Mouse (Mus musculus): ENCODE measurements around the gene Hmcn1. TPM values are rescaled to one million over a fixed set of nuclear protein-coding genes. Genes with fewer than 3 reads are reported as not detected.

The Hmcn1 gene
- total and polyA plus RNA-seq, 2 experiments from 2014 or later, result 1.2 to 4.1 TPM

DNA sequence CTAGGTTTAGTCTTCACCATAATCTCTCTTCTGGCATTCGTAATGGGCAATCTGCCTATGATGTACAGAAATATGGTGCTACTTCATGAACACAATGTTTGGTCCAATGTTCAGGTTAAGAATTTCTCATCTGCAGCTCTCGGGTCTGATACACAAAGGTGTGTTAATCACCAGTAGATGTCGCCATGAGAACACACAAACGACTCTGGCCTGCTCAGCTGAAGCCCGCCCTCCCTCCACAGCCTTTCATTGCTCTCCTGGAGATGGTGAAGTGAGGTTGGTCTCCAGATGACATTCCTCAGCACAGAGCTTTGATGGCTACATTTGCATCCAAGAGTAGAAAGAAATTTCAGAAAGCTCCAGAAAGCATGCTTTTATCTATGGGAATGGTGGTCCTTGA, 453.0 kb downstream of the Hmcn1 start:
- Histone ChIP-seq H3K27ac (ENCODE audit: low read depth, low read length) (no peak overlapping the region), H3K27me3 (ENCODE audit: insufficient read depth, low read length) (no peaks in the 10 kb centered on the region), H3K36me3 (ENCODE audit: insufficient read depth) (no peaks in the 10 kb centered on the region), H3K9ac (no peak overlapping the region), H3K4me2 (ENCODE audit: low read depth) (no peak overlapping the region), H3K4me1 (ENCODE audit: insufficient read depth) (no peaks in the 10 kb centered on the region), H3K4me3 (ENCODE audit: low read depth, low read length) (no peak overlapping the region), H3K9me3 (ENCODE audit: low read length) (no peaks in the 10 kb centered on the region)
- WGBS, result 10% methylated on average over 5 of the region's 5 CpGs
- DNase-seq, result peak; percentile 85
- TF ChIP-seq CTCF (IDR thresholded peaks at IDR 0.05; ENCODE audit: low read depth), result peak; percentile 92
- peak; percentile 93 for ATAC-seq

DNA sequence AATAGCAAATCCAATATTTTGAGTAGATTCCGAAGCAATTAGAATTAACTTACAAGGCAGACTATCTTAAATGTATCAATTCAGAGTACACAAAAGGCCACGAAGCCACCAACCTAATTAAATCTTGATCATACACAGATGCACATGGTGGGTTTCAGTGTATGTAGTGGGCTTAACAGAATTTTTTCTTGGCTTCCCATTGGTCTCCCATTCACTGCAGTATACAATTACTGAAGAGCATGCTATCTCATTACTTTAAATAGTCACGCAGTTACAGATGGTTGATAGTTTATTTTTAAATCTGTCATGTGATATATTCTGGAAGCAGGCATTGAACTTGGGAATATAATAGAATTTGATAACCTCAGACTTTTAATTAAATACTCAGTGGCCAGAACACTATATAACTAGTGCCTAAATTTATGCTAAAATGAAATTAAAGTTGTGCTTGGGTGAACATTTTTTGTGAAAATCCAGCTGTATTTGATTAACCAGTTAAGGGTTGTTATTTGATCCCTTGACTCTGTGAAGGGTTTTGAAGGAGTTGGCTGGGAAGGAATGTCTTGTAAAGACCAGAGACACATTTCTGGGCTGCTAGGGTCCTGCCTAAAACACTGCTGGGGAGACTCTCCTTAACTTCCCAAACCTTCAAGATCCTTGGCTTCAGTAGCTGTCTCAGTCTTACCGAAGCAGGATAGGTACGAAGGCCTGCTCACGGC, 455.7 kb downstream of the Hmcn1 start:
- ATAC-seq (peak; percentile 34; the same call in 1 of the 2 replicates), DNase-seq (peak; percentile 9)
- WGBS, result 68% methylated on average over 6 of the region's 6 CpGs
- H3K27me3 ChIP-seq (ENCODE audit: insufficient read depth, low read length), result no peaks in the 10 kb centered on the region
- no peaks in the 10 kb centered on the region for H3K9me3 ChIP-seq (ENCODE audit: low read length)
- no peaks in the 10 kb centered on the region for H3K4me1 ChIP-seq (ENCODE audit: insufficient read depth)
- no peak overlapping the region for H3K27ac ChIP-seq (ENCODE audit: low read depth, low read length)
- no peak overlapping the region for H3K9ac ChIP-seq
- no peak for TF ChIP-seq CTCF (IDR thresholded peaks at IDR 0.05; ENCODE audit: low read depth)
- no peaks in the 10 kb centered on the region for H3K36me3 ChIP-seq (ENCODE audit: insufficient read depth)
- no peak overlapping the region for H3K4me2 ChIP-seq (ENCODE audit: low read depth)
- H3K4me3 ChIP-seq (ENCODE audit: low read depth, low read length), result no peak overlapping the region

DNA sequence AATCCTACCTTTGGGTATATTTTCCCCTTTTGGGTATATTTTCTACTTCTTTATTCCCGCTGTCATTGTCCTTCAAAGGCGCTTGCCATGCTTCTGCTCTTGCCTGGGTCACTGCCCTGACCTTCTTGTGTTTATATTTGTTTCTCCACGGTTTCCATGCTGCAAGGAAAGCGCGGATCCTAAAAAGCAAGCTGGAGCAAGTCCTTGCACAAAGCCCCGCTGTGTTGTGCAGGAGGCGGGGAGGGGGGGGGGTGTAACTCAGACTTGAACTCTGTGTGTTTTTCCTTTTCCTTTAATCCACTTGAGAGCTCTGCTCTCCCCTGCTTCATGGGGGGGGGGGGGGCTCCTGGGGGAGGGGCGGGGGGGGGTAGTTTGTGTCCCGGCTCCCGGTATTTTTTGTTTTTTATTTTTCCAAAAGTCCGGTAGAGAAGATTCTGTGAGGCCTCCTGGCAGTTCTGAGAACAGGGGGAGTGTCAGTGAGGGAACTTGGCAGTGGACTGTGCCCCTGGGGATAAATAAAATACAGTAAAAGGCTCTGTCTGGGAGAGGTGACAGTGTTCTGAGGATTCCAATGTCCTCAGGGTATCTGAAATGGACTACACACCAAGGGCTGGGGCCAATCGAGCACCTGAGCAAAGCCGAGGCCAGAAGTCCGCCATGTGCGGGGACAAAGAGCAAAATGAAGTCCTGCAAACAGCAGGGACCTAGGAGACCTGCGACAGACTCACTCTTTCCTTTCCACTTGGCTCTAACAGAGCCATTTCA, 457.3 kb downstream of the Hmcn1 start:
- H3K36me3 ChIP-seq (ENCODE audit: insufficient read depth), result no peaks in the 10 kb centered on the region
- no peak overlapping the region for H3K9ac ChIP-seq
- DNase-seq (no peak), ATAC-seq (0 out of 2 replicates have a peak, but pooled peaks have one; percentile 26)
- no peak for TF ChIP-seq CTCF (IDR thresholded peaks at IDR 0.05; ENCODE audit: low read depth)
- peak overlapping the region; percentile 5; the same call in 1 of the 2 replicates for H3K4me2 ChIP-seq (ENCODE audit: low read depth)
- H3K4me1 ChIP-seq (ENCODE audit: insufficient read depth), result no peaks in the 10 kb centered on the region
- no peaks in the 10 kb centered on the region for H3K9me3 ChIP-seq (ENCODE audit: low read length)
- H3K4me3 ChIP-seq (ENCODE audit: low read depth, low read length), result no peak overlapping the region
- H3K27me3 ChIP-seq (ENCODE audit: insufficient read depth, low read length), result no peaks in the 10 kb centered on the region
- H3K27ac ChIP-seq (ENCODE audit: low read depth, low read length), result no peak overlapping the region
- 30% methylated on average over 16 of the region's 16 CpGs for WGBS

DNA sequence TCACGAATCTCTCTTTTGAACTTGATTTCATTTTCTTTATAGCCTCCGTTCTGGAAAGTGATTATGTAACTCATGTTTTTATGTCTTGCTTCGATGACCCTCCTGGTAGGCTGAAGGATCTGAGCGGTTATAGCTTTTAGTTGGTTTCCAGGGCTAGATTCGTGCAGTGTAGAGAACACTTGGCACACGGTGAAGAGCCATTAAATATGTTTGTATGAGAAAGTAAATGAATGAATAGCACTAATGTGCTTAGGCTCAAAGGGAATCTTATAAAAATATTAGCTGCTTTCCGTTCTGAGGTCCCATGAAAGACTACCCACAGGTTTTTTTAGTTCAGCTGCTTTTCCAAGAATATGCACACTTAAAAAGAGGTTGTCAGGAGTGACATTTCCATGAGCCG, 458.6 kb downstream of the Hmcn1 start:
- Histone ChIP-seq H3K4me3 (ENCODE audit: low read depth, low read length) (no peak overlapping the region), H3K4me1 (ENCODE audit: insufficient read depth) (no peaks in the 10 kb centered on the region), H3K4me2 (ENCODE audit: low read depth) (no peak overlapping the region), H3K27ac (ENCODE audit: low read depth, low read length) (no peak overlapping the region), H3K36me3 (ENCODE audit: insufficient read depth) (no peaks in the 10 kb centered on the region), H3K27me3 (ENCODE audit: insufficient read depth, low read length) (no peaks in the 10 kb centered on the region), H3K9ac (no peak overlapping the region), H3K9me3 (ENCODE audit: low read length) (no peaks in the 10 kb centered on the region)
- 85% methylated on average over 8 of the region's 8 CpGs for WGBS
- DNase-seq (no peak), ATAC-seq (no peak)
- no peak for TF ChIP-seq CTCF (IDR thresholded peaks at IDR 0.05; ENCODE audit: low read depth)

DNA sequence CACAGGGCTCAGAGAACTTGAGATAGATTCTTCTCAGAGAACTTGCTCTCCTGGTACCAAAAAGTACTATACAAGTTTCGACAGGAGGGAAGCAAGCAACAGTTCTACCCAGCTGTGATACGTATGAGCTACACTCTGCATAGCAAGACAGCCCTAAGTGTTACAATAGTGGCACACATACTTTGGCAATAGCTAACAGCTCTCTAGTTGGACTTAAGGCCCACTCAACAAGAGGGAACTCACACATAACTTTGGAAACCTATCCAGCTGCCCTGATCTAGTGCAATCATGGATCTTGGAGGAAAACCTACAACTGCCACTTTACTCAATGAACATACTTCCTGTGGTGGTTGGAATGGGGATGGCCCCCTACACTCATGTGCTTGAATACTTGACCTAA, 480.2 kb downstream of the Hmcn1 start:
- Histone ChIP-seq H3K9me3 (ENCODE audit: low read length) (no peaks in the 10 kb centered on the region), H3K4me2 (ENCODE audit: low read depth) (no peak overlapping the region), H3K36me3 (ENCODE audit: insufficient read depth) (no peaks in the 10 kb centered on the region), H3K4me3 (ENCODE audit: low read depth, low read length) (no peak overlapping the region), H3K4me1 (ENCODE audit: insufficient read depth) (no peaks in the 10 kb centered on the region), H3K27me3 (ENCODE audit: insufficient read depth, low read length) (no peaks in the 10 kb centered on the region), H3K27ac (ENCODE audit: low read depth, low read length) (no peak overlapping the region), H3K9ac (no peak overlapping the region)
- DNase-seq, result no peak
- TF ChIP-seq CTCF (IDR thresholded peaks at IDR 0.05; ENCODE audit: low read depth), result no peak
- WGBS, result 96% methylated on average over 2 of the region's 2 CpGs
- ATAC-seq, result no peak

Other genes with a start within 250 kb of the Hmcn1 start
- gene Gm47985, start 189.1 kb upstream of the Hmcn1 start, total RNA-seq (2014; rRNA removed), result not detected in 2 replicates
- gene Gm47985, start 189.1 kb upstream of the Hmcn1 start, polyA plus RNA-seq (2015; fragmentation: Nextera tagmentation; extraction: Ambion mirVana), result not detected in 2 replicates
- gene Gm8947, start 198.9 kb upstream of the Hmcn1 start, total RNA-seq (2014; rRNA removed), result not detected in 2 replicates
- not detected in 2 replicates for gene Gm8947, start 198.9 kb upstream of the Hmcn1 start, polyA plus RNA-seq (2015; fragmentation: Nextera tagmentation; extraction: Ambion mirVana)
- gene Gm47995, start 205.0 kb upstream of the Hmcn1 start, total RNA-seq (2014; rRNA removed), result not detected in 2 replicates
- gene Gm47995, start 205.0 kb upstream of the Hmcn1 start, polyA plus RNA-seq (2015; fragmentation: Nextera tagmentation; extraction: Ambion mirVana), result not detected in 2 replicates
- gene 3110040M04Rik, start 210.7 kb upstream of the Hmcn1 start, total RNA-seq (2014; rRNA removed), result not detected in 2 replicates
- gene 3110040M04Rik, start 210.7 kb upstream of the Hmcn1 start, polyA plus RNA-seq (2015; fragmentation: Nextera tagmentation; extraction: Ambion mirVana), result not detected in 2 replicates
- gene Gm47996, start 216.7 kb upstream of the Hmcn1 start, total RNA-seq (2014; rRNA removed), result not detected in 2 replicates
- not detected in 2 replicates for gene Gm47996, start 216.7 kb upstream of the Hmcn1 start, polyA plus RNA-seq (2015; fragmentation: Nextera tagmentation; extraction: Ambion mirVana)

Data from forebrain, postnatal 0 days (tissue).